26 mouse cellular contexts compared by ENCODE assay signal in genomic region chr3:89649890-89650289, GRCm38 (mm10).
"Had no signal": no experiment of that assay in that cellular context is flagged by ENCODE, and none has a peak within 500 bp of the region (broad histone marks: within the 10 kb centered on the region; RNA-seq: fewer than 3 reads in every experiment).

No protein-coding gene starts in this region.

- DNase-seq: gastrocnemius, adult 2 months; gastrocnemius, postnatal 10 days; gastrocnemius, postnatal 25 days; heart, adult 18-20 months; heart, postnatal 10 days; heart, postnatal 4 days; kidney, adult 18-20 months; kidney, adult 8-10 months; kidney, postnatal 10 days; kidney, postnatal 25 days; kidney, postnatal 4 days; liver; liver, embryonic 13.5 days; liver, postnatal 0 days had no signal

- H3K4me3 ChIP-seq: gastrocnemius, adult 2 months; heart, embryonic 10.5 days; heart, embryonic 12.5 days; hindbrain, embryonic 15.5 days; intestine, embryonic 15.5 days; layer of hippocampus, adult 2 months; left cerebral cortex, adult 2 months; limb, embryonic 10.5 days; limb, embryonic 12.5 days; liver, embryonic 13.5 days; liver, embryonic 15.5 days had no signal

- H3K4me2 ChIP-seq: heart, embryonic 12.5 days; hindbrain, embryonic 15.5 days; intestine, embryonic 15.5 days; limb, embryonic 12.5 days; liver, embryonic 11.5 days; liver, embryonic 13.5 days; liver, embryonic 15.5 days had no signal

- H3K4me1 ChIP-seq: liver, embryonic 13.5 days; liver, embryonic 15.5 days had no signal

- H3K36me3 ChIP-seq: heart, embryonic 10.5 days; heart, embryonic 12.5 days; hindbrain, embryonic 15.5 days; intestine, embryonic 15.5 days; limb, embryonic 10.5 days; limb, embryonic 12.5 days; liver, embryonic 13.5 days; liver, embryonic 15.5 days had no signal

- H3K9me3 ChIP-seq: heart, embryonic 10.5 days; heart, embryonic 12.5 days; hindbrain, embryonic 15.5 days; intestine, embryonic 15.5 days; limb, embryonic 10.5 days; limb, embryonic 12.5 days; liver, embryonic 13.5 days; liver, embryonic 15.5 days had no signal

- H3K9ac ChIP-seq: heart, embryonic 12.5 days; hindbrain, embryonic 15.5 days; intestine, embryonic 15.5 days; limb, embryonic 12.5 days; liver, embryonic 13.5 days; liver, embryonic 15.5 days; liver, postnatal 0 days had no signal

- ATAC-seq: inflammation-experienced regulatory T-cells, adult 6 months; intestine, embryonic 15.5 days; intestine, postnatal 0 days; liver, postnatal 0 days had no signal

- H3K27ac ChIP-seq: gastrocnemius, adult 2 months; heart, embryonic 10.5 days; intestine, embryonic 15.5 days; layer of hippocampus, adult 2 months; left cerebral cortex, adult 2 months; limb, embryonic 10.5 days; limb, embryonic 12.5 days; liver, embryonic 13.5 days; liver, embryonic 15.5 days had no signal

- H3K27me3 ChIP-seq: hindbrain, embryonic 15.5 days; intestine, embryonic 15.5 days; limb, embryonic 12.5 days; liver, embryonic 15.5 days had no signal
